Mouse (Mus musculus) central nervous system, embryonic 11.5 days (tissue): ENCODE results near the gene Pop5. TPM values are rescaled to one million over a fixed set of nuclear protein-coding genes. Genes with fewer than 3 reads are reported as not detected.

Source experiments
- polyA plus RNA-seq: library from polyadenylated mRNA; depleted of rRNA; stranded (reverse); fragments of >200 nt; gene quantifications from 2 replicates; pipeline ENCODE4 v1.2.3, GENCODE M21; 2012; rRNA removed

The Pop5 gene
- 50.2 and 81.4 TPM in 2 replicates for polyA plus RNA-seq

GRCm38 (mm10) chr5:115235786-115236263 is at the start of gene Pop5:
Pop5 (plus strand) TSS chr5:115235836.

GRCm38 (mm10) chr5:115193669-115194625 is 41.7 kb upstream of the Pop5 start, which contains the start of gene Cabp1:
Cabp1 (minus strand) TSS chr5:115194381.

GRCm38 (mm10) chr5:115272812-115273548 is 37.3 kb downstream of the Pop5 start, which contains the start of gene Rnf10:
Rnf10 (minus strand) TSS chr5:115272898.

GRCm38 (mm10) chr5:115279226-115280049 is 43.8 kb downstream of the Pop5 start, which contains the start of gene Coq5:
Coq5 (plus strand) TSS chr5:115279666.

Other genes starting within 250 kb of the Pop5 start
- gene Sppl3, start 224.7 kb upstream of the Pop5 start, polyA plus RNA-seq: 50.8 and 81.5 TPM in 2 replicates
- gene Gm10401, start 137.5 kb upstream of the Pop5 start, polyA plus RNA-seq: 0.62 TPM in 1 of 2 replicates, not detected in the other
- gene Acads, start 116.5 kb upstream of the Pop5 start, polyA plus RNA-seq: 35.8 and 47.9 TPM in 2 replicates
- 57.8 and 68.3 TPM in 2 replicates for gene Unc119b, start 100.9 kb upstream of the Pop5 start, polyA plus RNA-seq
- gene Mlec, start 77.7 kb upstream of the Pop5 start, polyA plus RNA-seq: 140 and 222 TPM in 2 replicates
- gene Cabp1, start 41.5 kb upstream of the Pop5 start, polyA plus RNA-seq: 10.5 and 12.7 TPM in 2 replicates
- gene Rnf10, start 37.1 kb downstream of the Pop5 start, polyA plus RNA-seq: 162 and 230 TPM in 2 replicates
- 21.4 and 25.2 TPM in 2 replicates for gene Coq5, start 43.8 kb downstream of the Pop5 start, polyA plus RNA-seq
- 765 and 1,078 TPM in 2 replicates for gene Dynll1, start 65.2 kb downstream of the Pop5 start, polyA plus RNA-seq
- 179 and 226 TPM in 2 replicates for gene Srsf9, start 91.3 kb downstream of the Pop5 start, polyA plus RNA-seq
- gene Gatc, start 105.3 kb downstream of the Pop5 start, polyA plus RNA-seq: 21.5 and 27.9 TPM in 2 replicates
- gene Triap1, start 105.4 kb downstream of the Pop5 start, polyA plus RNA-seq: 31.4 and 31.6 TPM in 2 replicates
- 811 and 1,449 TPM in 2 replicates for gene Cox6a1, start 113.1 kb downstream of the Pop5 start, polyA plus RNA-seq
- gene Msi1, start 193.8 kb downstream of the Pop5 start, polyA plus RNA-seq: 280 and 494 TPM in 2 replicates
- not detected in 2 replicates for gene Pla2g1b, start 230.4 kb downstream of the Pop5 start, polyA plus RNA-seq
- 41.7 and 58.3 TPM in 2 replicates for gene Sirt4, start 248.9 kb downstream of the Pop5 start, polyA plus RNA-seq